Comparison of ENCODE assay signal across 7 mouse cellular contexts in the genomic region with DNA sequence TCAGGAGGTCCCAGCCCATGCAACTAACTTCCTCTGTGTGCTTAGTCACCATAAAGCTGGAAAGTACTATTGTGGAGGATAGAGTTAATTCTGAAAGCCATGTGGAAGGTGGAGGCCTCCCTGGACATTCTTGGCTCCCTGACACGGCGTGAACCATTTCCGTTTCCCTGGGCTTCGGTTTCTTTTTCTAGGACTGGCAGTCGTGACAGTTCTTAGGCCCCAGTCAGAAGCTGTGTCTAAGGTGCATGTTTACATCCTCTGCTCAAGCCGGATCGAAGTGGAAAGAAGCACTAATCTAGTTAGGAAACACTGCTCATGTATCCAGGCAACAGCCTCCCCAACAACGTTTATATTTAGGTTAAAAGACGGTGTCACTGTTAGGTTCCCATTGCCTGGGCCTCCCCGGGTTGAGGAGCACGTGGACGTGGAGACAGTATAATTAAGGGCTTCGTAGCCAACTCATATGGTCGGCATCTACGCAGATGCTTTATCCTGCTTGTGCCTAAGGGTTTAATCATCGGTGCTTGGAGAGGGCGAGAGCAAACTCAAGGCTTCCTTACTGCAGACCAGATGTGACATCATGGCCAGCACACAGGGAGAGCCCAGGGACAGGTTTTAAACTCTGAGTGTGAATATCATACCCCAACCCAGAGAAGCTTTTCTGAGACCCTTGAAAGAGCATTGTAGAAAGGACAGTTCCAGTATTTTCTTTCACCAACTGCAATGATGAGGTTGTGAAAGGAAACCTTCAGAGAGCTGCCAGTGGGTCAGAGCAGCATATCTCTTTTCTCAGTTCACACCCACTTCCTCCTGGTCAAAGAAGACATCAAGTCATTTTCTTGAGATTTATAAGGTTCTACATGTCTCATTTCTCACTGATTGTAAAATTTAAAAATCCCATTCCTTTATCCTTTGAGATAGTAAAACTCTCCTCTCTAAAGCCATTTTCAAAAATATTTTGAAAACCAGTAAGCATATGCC.
DNase-seq lines count a peak whose midpoint lies in the region; ATAC-seq lines count a peak whose summit lies in the region.

No protein-coding gene starts in this region.

- H3K36me3 ChIP-seq in limb, embryonic 15.5 days = no peaks in the 10 kb centered on the region

- 12% methylated on average over 17 of the region's 17 CpGs for WGBS in limb, embryonic 15.5 days

- H3K27me3 ChIP-seq in limb, embryonic 15.5 days = no peaks in the 10 kb centered on the region

- H3K9me3 ChIP-seq in limb, embryonic 15.5 days = no peaks in the 10 kb centered on the region

- H3K9ac ChIP-seq in limb, embryonic 15.5 days = no peak overlapping the region

- peak; percentile 48; the same call in 1 of the 2 replicates for ATAC-seq in limb, embryonic 15.5 days (ENCODE audit: insufficient number of reproducible peaks, low FRiP score, low TSS enrichment, low read depth)

- no peak overlapping the region for H3K4me2 ChIP-seq in limb, embryonic 15.5 days

- DNase-seq in right cerebral cortex, adult 2 months (ENCODE audit: low spot score in 2 of 2) = peak; percentile 24 to 31
- no peak for DNase-seq in right cerebral cortex, postnatal 14 days
- DNase-seq in heart, adult 8-10 months (ENCODE audit: low spot score) = peak; percentile 61
- DNase-seq in yolk sac, embryonic 10.5 days (ENCODE audit: low spot score) = peak; percentile 37
- no peak for DNase-seq in cerebellum, postnatal 4 days (ENCODE audit: low spot score in 2 of 2)
- no peak for DNase-seq in ovary, adult 18-20 months (ENCODE audit: low spot score)

- H3K4me3 ChIP-seq in limb, embryonic 15.5 days = no peak overlapping the region

- H3K27ac ChIP-seq in limb, embryonic 15.5 days = peak overlapping the region; percentile 72

- peaks cover 11% of the 10 kb centered on the region for H3K4me1 ChIP-seq in limb, embryonic 15.5 days

Comparison
In these comparisons a context has a peak if more than half of its experiments do, and no peak if none do; other contexts are left out.
1. DNase-seq: peak in right cerebral cortex, adult 2 months (2 of 2), heart, adult 8-10 months (single experiment) and yolk sac, embryonic 10.5 days (single experiment); none in right cerebral cortex, postnatal 14 days (single experiment), cerebellum, postnatal 4 days (0 of 2) and ovary, adult 18-20 months (single experiment).